Mouse (Mus musculus): ENCODE results near the gene Rack1. TPM values are rescaled to one million over a fixed set of nuclear protein-coding genes. Genes with fewer than 3 reads are reported as not detected.
A peak's percentile ranks its signal among the peaks of the same experiment; 100 is the strongest.

The Rack1 gene
- polyA plus RNA-seq, 1 experiment from 2014 or later, result 351 TPM

- H3K4me3 ChIP-seq (ENCODE audit: low read depth, low read length), result no peak overlapping the region
- no peak for ATAC-seq
- no peak overlapping the region for H3K4me2 ChIP-seq (ENCODE audit: low read length)
- peaks cover 48% of the 10 kb centered on the region for H3K36me3 ChIP-seq (ENCODE audit: control insufficient read depth, insufficient read depth, low read length)
- peaks cover 9% of the 10 kb centered on the region for H3K4me1 ChIP-seq (ENCODE audit: control insufficient read depth, insufficient read depth, low read length)
- no peaks in the 10 kb centered on the region for H3K9me3 ChIP-seq (replicated peaks; ENCODE audit: control insufficient read depth, low read length, poor library complexity, severe bottlenecking)
- H3K27me3 ChIP-seq (ENCODE audit: control insufficient read depth, insufficient read depth, low read depth, low read length), result no peaks in the 10 kb centered on the region
- WGBS, result 52% methylated on average over 4 of the region's 4 CpGs
- H3K27ac ChIP-seq (ENCODE audit: low read length), result no peak overlapping the region
- H3K9ac ChIP-seq (ENCODE audit: low read depth, low read length), result no peak overlapping the region
Measured at GRCm38 (mm10) chr11:48809434-48809830, 9.3 kb downstream of the Rack1 start.

- no peak overlapping the region for H3K4me3 ChIP-seq (ENCODE audit: low read depth, low read length)
- WGBS, result 92% methylated on average over 2 of the region's 2 CpGs
- no peaks in the 10 kb centered on the region for H3K9me3 ChIP-seq (replicated peaks; ENCODE audit: control insufficient read depth, low read length, poor library complexity, severe bottlenecking)
- H3K27me3 ChIP-seq (ENCODE audit: control insufficient read depth, insufficient read depth, low read depth, low read length), result no peaks in the 10 kb centered on the region
- H3K9ac ChIP-seq (ENCODE audit: low read depth, low read length), result no peak overlapping the region
- H3K27ac ChIP-seq (ENCODE audit: low read length), result no peak overlapping the region
- H3K4me2 ChIP-seq (ENCODE audit: low read length), result no peak overlapping the region
- H3K4me1 ChIP-seq (ENCODE audit: control insufficient read depth, insufficient read depth, low read length), result peaks cover 16% of the 10 kb centered on the region
- ATAC-seq, result no peak
- peaks cover 46% of the 10 kb centered on the region for H3K36me3 ChIP-seq (ENCODE audit: control insufficient read depth, insufficient read depth, low read length)
Measured at GRCm38 (mm10) chr11:48810142-48810541, 10.0 kb downstream of the Rack1 start.

- Histone ChIP-seq H3K4me3 (ENCODE audit: low read depth, low read length) (no peak overlapping the region), H3K4me1 (ENCODE audit: control insufficient read depth, insufficient read depth, low read length) (peaks cover 32% of the 10 kb centered on the region), H3K9me3 (replicated peaks; ENCODE audit: control insufficient read depth, low read length, poor library complexity, severe bottlenecking) (no peaks in the 10 kb centered on the region), H3K36me3 (ENCODE audit: control insufficient read depth, insufficient read depth, low read length) (peaks cover 18% of the 10 kb centered on the region), H3K27me3 (ENCODE audit: control insufficient read depth, insufficient read depth, low read depth, low read length) (no peaks in the 10 kb centered on the region), H3K27ac (ENCODE audit: low read length) (no peak overlapping the region), H3K4me2 (ENCODE audit: low read length) (no peak overlapping the region), H3K9ac (ENCODE audit: low read depth, low read length) (no peak overlapping the region)
- no peak for ATAC-seq
Measured at GRCm38 (mm10) chr11:48813782-48814181, 13.7 kb downstream of the Rack1 start.

GRCm38 (mm10) chr11:48815851-48816250 lies 15.7 kb downstream of the Rack1 start:
- Histone ChIP-seq H3K9ac (ENCODE audit: low read depth, low read length) (peak overlapping the region; percentile 88), H3K27ac (ENCODE audit: low read length) (no peak overlapping the region; the same call in 1 of the 2 replicates), H3K4me2 (ENCODE audit: low read length) (peak overlapping the region; percentile 83), H3K27me3 (ENCODE audit: control insufficient read depth, insufficient read depth, low read depth, low read length) (no peaks in the 10 kb centered on the region), H3K4me3 (ENCODE audit: low read depth, low read length) (peak overlapping the region; percentile 79), H3K36me3 (ENCODE audit: control insufficient read depth, insufficient read depth, low read length) (peaks cover 14% of the 10 kb centered on the region), H3K9me3 (replicated peaks; ENCODE audit: control insufficient read depth, low read length, poor library complexity, severe bottlenecking) (no peaks in the 10 kb centered on the region), H3K4me1 (ENCODE audit: control insufficient read depth, insufficient read depth, low read length) (peaks cover 32% of the 10 kb centered on the region)
- ATAC-seq, result no peak
- WGBS, result 82% methylated on average over 16 of the region's 16 CpGs

- WGBS, result 3% methylated on average over 21 of the region's 23 CpGs
- Histone ChIP-seq H3K4me1 (ENCODE audit: control insufficient read depth, insufficient read depth, low read length) (peaks cover 32% of the 10 kb centered on the region), H3K27ac (ENCODE audit: low read length) (peak overlapping the region; percentile 75), H3K9ac (ENCODE audit: low read depth, low read length) (peak overlapping the region; percentile 88), H3K4me3 (ENCODE audit: low read depth, low read length) (peak overlapping the region; percentile 79), H3K36me3 (ENCODE audit: control insufficient read depth, insufficient read depth, low read length) (peaks cover 14% of the 10 kb centered on the region), H3K4me2 (ENCODE audit: low read length) (peak overlapping the region; percentile 83), H3K27me3 (ENCODE audit: control insufficient read depth, insufficient read depth, low read depth, low read length) (no peaks in the 10 kb centered on the region), H3K9me3 (replicated peaks; ENCODE audit: control insufficient read depth, low read length, poor library complexity, severe bottlenecking) (no peaks in the 10 kb centered on the region)
- ATAC-seq, result peak; percentile 78
Measured at GRCm38 (mm10) chr11:48816281-48816781, 16.2 kb downstream of the Rack1 start.

- peak within 1 kb of the TSS; percentile 89 for H3K4me2 ChIP-seq (ENCODE audit: low read length)
- ATAC-seq, result peak; percentile 97
Measured at GRCm38 (mm10) chr11:48816800-48817665, 16.9 kb downstream of the Rack1 start, which contains the start of gene Trim41. Trim41 (minus strand) TSS chr11:48817353.

GRCm38 (mm10) chr11:48817794-48818193 lies 17.7 kb downstream of the Rack1 start:
- H3K36me3 ChIP-seq (ENCODE audit: control insufficient read depth, insufficient read depth, low read length), result 0 out of 2 replicates have a peak, but pooled peaks cover 3% of the 10 kb centered on the region
- H3K9ac ChIP-seq (ENCODE audit: low read depth, low read length), result peak overlapping the region; percentile 89
- H3K27ac ChIP-seq (ENCODE audit: low read length), result peak overlapping the region; percentile 98; the same call in 1 of the 2 replicates
- peak overlapping the region; percentile 89 for H3K4me2 ChIP-seq (ENCODE audit: low read length)
- H3K9me3 ChIP-seq (replicated peaks; ENCODE audit: control insufficient read depth, low read length, poor library complexity, severe bottlenecking), result no peaks in the 10 kb centered on the region
- peak; percentile 3; the same call in 1 of the 2 replicates for ATAC-seq
- peaks cover 33% of the 10 kb centered on the region for H3K4me1 ChIP-seq (ENCODE audit: control insufficient read depth, insufficient read depth, low read length)
- H3K4me3 ChIP-seq (ENCODE audit: low read depth, low read length), result peak overlapping the region; percentile 79
- peaks cover 3% of the 10 kb centered on the region; the same call in 1 of the 2 replicates for H3K27me3 ChIP-seq (ENCODE audit: control insufficient read depth, insufficient read depth, low read depth, low read length)
- WGBS, result 3% methylated on average over 9 of the region's 9 CpGs

More at GRCm38 (mm10) chr11:48816800-48817665, 16.9 kb downstream of the Rack1 start, which contains the start of gene Trim41:
- H3K36me3 ChIP-seq (ENCODE audit: control insufficient read depth, insufficient read depth, low read length), result peaks cover 7% of the 10 kb centered on the region
- peak within 1 kb of the TSS; percentile 79 for H3K4me3 ChIP-seq (ENCODE audit: low read depth, low read length)
- peaks cover 32% of the 10 kb centered on the region for H3K4me1 ChIP-seq (ENCODE audit: control insufficient read depth, insufficient read depth, low read length)
- no peaks in the 10 kb centered on the region for H3K27me3 ChIP-seq (ENCODE audit: control insufficient read depth, insufficient read depth, low read depth, low read length)
- peak within 1 kb of the TSS; percentile 89 for H3K9ac ChIP-seq (ENCODE audit: low read depth, low read length)
- peak within 1 kb of the TSS; percentile 98 for H3K27ac ChIP-seq (ENCODE audit: low read length)
- WGBS, result under 1% methylated on average over 68 of the region's 77 CpGs
- no peaks in the 10 kb centered on the region for H3K9me3 ChIP-seq (replicated peaks; ENCODE audit: control insufficient read depth, low read length, poor library complexity, severe bottlenecking)

- under 1% methylated on average over 16 of the region's 16 CpGs for whole genome bisulfite sequencing
- Histone ChIP-seq H3K27me3 (ENCODE audit: control insufficient read depth, insufficient read depth, low read depth, low read length) (peaks cover 4% of the 10 kb centered on the region; the same call in 1 of the 2 replicates), H3K4me2 (ENCODE audit: low read length) (peak overlapping the region; percentile 89), H3K9ac (ENCODE audit: low read depth, low read length) (peak overlapping the region; percentile 51; the same call in 1 of the 2 replicates), H3K4me1 (ENCODE audit: control insufficient read depth, insufficient read depth, low read length) (peaks cover 34% of the 10 kb centered on the region), H3K27ac (ENCODE audit: low read length) (no peak overlapping the region), H3K36me3 (ENCODE audit: control insufficient read depth, insufficient read depth, low read length) (0 out of 2 replicates have a peak, but pooled peaks cover 3% of the 10 kb centered on the region), H3K4me3 (ENCODE audit: low read depth, low read length) (peak overlapping the region; percentile 79), H3K9me3 (replicated peaks; ENCODE audit: control insufficient read depth, low read length, poor library complexity, severe bottlenecking) (no peaks in the 10 kb centered on the region)
- ATAC-seq, result no peak
Measured at GRCm38 (mm10) chr11:48818346-48818745, 18.2 kb downstream of the Rack1 start.

Measured in midbrain, embryonic 16.5 days (tissue).